Mouse (Mus musculus): Measurements from ENCODE around the gene Itga2b.

- TF ChIP-seq CTCF (conservative IDR thresholded peaks at IDR 0.05; ENCODE audit: insufficient read depth, insufficient read length, low read depth, low read length) (no peak), POLR2A (IDR thresholded peaks at IDR 0.05; ENCODE audit: low read depth, low read length) (no peak)
Observed at GRCm38 (mm10) chr11:102460541-102460940, 9.4 kb downstream of the Itga2b start.
